Mouse (Mus musculus): ENCODE results near the gene Zfp488. TPM values are rescaled to one million over a fixed set of nuclear protein-coding genes. Genes with fewer than 3 reads are reported as not detected.

Gene Zfp488
- total RNA-seq, 2 experiments from 2014 or later, result 0.09 TPM; not detected in 1

GRCm38 (mm10) chr14:33942222-33942621 lies 36.3 kb downstream of the Zfp488 start:
- no peak for DNase-seq

GRCm38 (mm10) chr14:33940739-33941138 lies 37.8 kb downstream of the Zfp488 start, which contains the start of gene Gdf2:
TSS of gene Gdf2 (plus strand) at chr14:33941039.
- DNase-seq, result no peak

GRCm38 (mm10) chr14:33939117-33939516 lies 39.4 kb downstream of the Zfp488 start:
- DNase-seq, result peak; percentile 76

- peak; percentile 66 for DNase-seq
These were observed 44.7 kb downstream of the Zfp488 start for GRCm38 (mm10) chr14:33933778-33934317.

GRCm38 (mm10) chr14:33932935-33933703 lies 45.4 kb downstream of the Zfp488 start:
- DNase-seq, result peak; percentile 84

- DNase-seq, result no peak
These were observed 46.7 kb downstream of the Zfp488 start for GRCm38 (mm10) chr14:33931853-33932252.

- peak; percentile 42 for DNase-seq
These were observed 55.1 kb downstream of the Zfp488 start, which contains the start of gene Gdf10 for GRCm38 (mm10) chr14:33923168-33924070. TSS of gene Gdf10 (plus strand) at chr14:33923587.

- no peak for DNase-seq
These were observed 55.8 kb downstream of the Zfp488 start for GRCm38 (mm10) chr14:33922771-33923167.

GRCm38 (mm10) chr14:33920727-33921559 lies 57.6 kb downstream of the Zfp488 start:
- no peak for DNase-seq

Other genes starting within 250 kb of the Zfp488 start
- gene Gdf10, start 55.2 kb downstream of the Zfp488 start, total RNA-seq (2021), result 1 to 10 TPM; 4.1 to 5.0 TPM
- not detected for gene Gdf2, start 37.7 kb downstream of the Zfp488 start, total RNA-seq (2021)
- not detected for gene Rbp3, start 24.8 kb downstream of the Zfp488 start, total RNA-seq (2021)
- not detected for gene Gm30083, start 36.4 kb upstream of the Zfp488 start, total RNA-seq (2021)
- gene Gm5460, start 38.0 kb upstream of the Zfp488 start, total RNA-seq (2021), result not detected
- not detected for gene Antxrl, start 73.9 kb upstream of the Zfp488 start, total RNA-seq (2021)
- gene Anxa8, start 107.2 kb upstream of the Zfp488 start, total RNA-seq (2021), result 1 to 10 TPM in 1 of 2 experiments, under 1 TPM in 1; 0.28 to 1.3 TPM
- gene A630023A22Rik, start 124.0 kb upstream of the Zfp488 start, total RNA-seq (2021), result not detected
- gene Npy4r, start 173.7 kb upstream of the Zfp488 start, total RNA-seq (2021), result under 1 TPM; 0.16 TPM
- under 1 TPM; 0.50 to 0.52 TPM for gene Gprin2, start 222.9 kb upstream of the Zfp488 start, total RNA-seq (2021)
- 1 to 10 TPM in 1 of 2 experiments, under 1 TPM in 1; 0.89 to 1.6 TPM for gene Syt15, start 240.8 kb upstream of the Zfp488 start, total RNA-seq (2021)